Mouse (Mus musculus) MEL (cell line): ENCODE results near the gene Tbca. TPM values are rescaled to one million over a fixed set of nuclear protein-coding genes. Genes with fewer than 3 reads are reported as not detected.

Experiments used
- DNase-seq: peaks from one replicate; pipeline ENCODE4 v3.0.0; 2011; ENCODE audit warnings: low read depth, low spot score
- H3K27ac ChIP-seq: 2 replicates; pipeline ENCODE4 v1.5.1; 2012; ENCODE audit warnings: low read depth, mild to moderate bottlenecking, control low read depth, low read length, moderate library complexity; ENCODE audit not compliant: control insufficient read depth
- H3K27me3 ChIP-seq, 2 experiments: fragments of 150-350 bp in 1 of 2; sonication (generic) in 1 of 2; 2 replicates each; pipeline ENCODE4 v1.6.1; 2012; ENCODE audit warnings: low read length in 2 of 2, mild to moderate bottlenecking in 2 of 2, improper control_type of control experiment in 1 of 2, moderate library complexity in 1 of 2; ENCODE audit not compliant: insufficient read depth in 2 of 2, control insufficient read depth in 1 of 2
- H3K36me3 ChIP-seq, 2 experiments: 2 replicates each; pipeline ENCODE4 v1.6.1; 2012 to 2014; ENCODE audit warnings: low read length in 2 of 2, improper control_type of control experiment in 1 of 2, inconsistent platforms in 1 of 2, mild to moderate bottlenecking in 1 of 2; ENCODE audit not compliant: insufficient read depth in 2 of 2, control insufficient read depth in 1 of 2
- H3K4me1 ChIP-seq, 2 experiments: fragments of 150-350 bp in 1 of 2; sonication (generic) in 1 of 2; 2 replicates each; pipeline ENCODE4 v1.6.1; 2012; ENCODE audit warnings: low read length in 2 of 2, improper control_type of control experiment in 1 of 2, mild to moderate bottlenecking in 1 of 2; ENCODE audit not compliant: insufficient read depth in 2 of 2, control insufficient read depth in 1 of 2
- H3K4me3 ChIP-seq, 2 experiments: fragments of 150-350 bp in 1 of 2; sonication (generic) in 1 of 2; 2 replicates each; pipeline ENCODE4 v1.5.1; 2012; ENCODE audit warnings: low read depth in 2 of 2, low read length in 2 of 2, mild to moderate bottlenecking in 2 of 2, moderate library complexity in 2 of 2, control low read depth in 1 of 2, improper control_type of control experiment in 1 of 2; ENCODE audit not compliant: control insufficient read depth in 1 of 2, insufficient read depth in 1 of 2
- H3K79me2 ChIP-seq: 2 replicates; pipeline ENCODE4 v1.6.1; 2012; ENCODE audit warnings: mild to moderate bottlenecking, low read length, moderate library complexity; ENCODE audit not compliant: control insufficient read depth, poor library complexity, insufficient read depth
- H3K9ac ChIP-seq: 2 replicates; pipeline ENCODE4 v1.6.1; 2012; ENCODE audit warnings: low read depth, mild to moderate bottlenecking, control low read depth, low read length, moderate library complexity; ENCODE audit not compliant: control insufficient read depth, poor library complexity, severe bottlenecking
- H3K9me3 ChIP-seq: fragments of 150-350 bp; sonication (generic); replicated peaks from 2 replicates; pipeline ENCODE4 v1.6.1; 2012; ENCODE audit warnings: mild to moderate bottlenecking, low read length, improper control_type of control experiment, moderate library complexity; ENCODE audit not compliant: insufficient read depth
- BHLHE40 ChIP-seq: IDR thresholded peaks from 2 replicates; pipeline ENCODE4 v1.6.1; 2012; ENCODE audit warnings: low read depth, mild to moderate bottlenecking, inconsistent platforms, low read length, improper control_type of control experiment, borderline replicate concordance
- CHD1 ChIP-seq: IDR thresholded peaks from 2 replicates; pipeline ENCODE4 v1.6.1; 2012; ENCODE audit warnings: low read depth, mild to moderate bottlenecking, inconsistent platforms, low read length, improper control_type of control experiment
- CTCF ChIP-seq, 3 experiments: IDR thresholded peaks in 2 of 3; conservative IDR thresholded peaks in 1 of 3; 2 replicates each; pipeline ENCODE4 v1.5.1; 2011 to 2012; ENCODE audit warnings: low read length in 3 of 3, low read depth in 2 of 3, mild to moderate bottlenecking in 2 of 3, improper control_type of control experiment in 1 of 3, inconsistent platforms in 1 of 3, mixed read lengths in 1 of 3, moderate library complexity in 1 of 3; ENCODE audit not compliant: control insufficient read depth in 1 of 3, insufficient read depth in 1 of 3, poor library complexity in 1 of 3, severe bottlenecking in 1 of 3
- ELF1 ChIP-seq: IDR thresholded peaks from 2 replicates; pipeline ENCODE4 v1.6.1; 2014; ENCODE audit warnings: low read depth, mild to moderate bottlenecking, inconsistent platforms, low read length, improper control_type of control experiment, moderate library complexity
- EP300 ChIP-seq, 2 experiments: IDR thresholded peaks; 2 replicates each; pipeline ENCODE4 v1.6.1; 2011; ENCODE audit warnings: improper control_type of control experiment in 2 of 2, low read length in 2 of 2, low read depth in 1 of 2, mild to moderate bottlenecking in 1 of 2
- ETS1 ChIP-seq: IDR thresholded peaks from 2 replicates; pipeline ENCODE4 v1.6.1; 2012; ENCODE audit warnings: low read depth, mild to moderate bottlenecking, inconsistent platforms, low read length, improper control_type of control experiment, moderate library complexity
- GABPA ChIP-seq: IDR thresholded peaks from 2 replicates; pipeline ENCODE4 v1.6.1; 2012; ENCODE audit warnings: low read depth, mild to moderate bottlenecking, inconsistent platforms, low read length, improper control_type of control experiment, moderate library complexity
- GATA1 ChIP-seq: IDR thresholded peaks from 2 replicates; pipeline ENCODE4 v1.6.1; 2011; ENCODE audit warnings: low read depth, low read length, improper control_type of control experiment
- HCFC1 ChIP-seq: IDR thresholded peaks from 2 replicates; pipeline ENCODE4 v1.6.1; 2012; ENCODE audit warnings: low read depth, mild to moderate bottlenecking, inconsistent platforms, low read length, improper control_type of control experiment, moderate library complexity
- KAT2A ChIP-seq: conservative IDR thresholded peaks from 2 replicates; pipeline ENCODE4 v1.6.1; 2012; ENCODE audit warnings: low read depth, low read length, improper control_type of control experiment, inconsistent platforms
- MAX ChIP-seq: IDR thresholded peaks from 2 replicates; pipeline ENCODE4 v1.6.1; 2011; ENCODE audit warnings: low read length, improper control_type of control experiment
- MAZ ChIP-seq: IDR thresholded peaks from 2 replicates; pipeline ENCODE4 v1.6.1; 2012; ENCODE audit warnings: low read depth, mild to moderate bottlenecking, inconsistent platforms, low read length, improper control_type of control experiment
- MEF2A ChIP-seq: IDR thresholded peaks from 2 replicates; pipeline ENCODE4 v1.6.1; 2014; ENCODE audit warnings: low read depth, mild to moderate bottlenecking, inconsistent platforms, low read length, improper control_type of control experiment; ENCODE audit not compliant: poor library complexity, insufficient replicate concordance, severe bottlenecking; ENCODE audit errors: extremely low read depth
- MXI1 ChIP-seq: IDR thresholded peaks from 2 replicates; pipeline ENCODE4 v1.6.1; 2011; ENCODE audit warnings: mild to moderate bottlenecking, low read depth, low read length, improper control_type of control experiment
- MYB ChIP-seq: IDR thresholded peaks from 2 replicates; pipeline ENCODE4 v1.6.1; 2011; ENCODE audit warnings: mild to moderate bottlenecking, low read depth, low read length, improper control_type of control experiment
- MYC ChIP-seq: IDR thresholded peaks from 2 replicates; pipeline ENCODE4 v1.6.1; 2011; ENCODE audit warnings: low read depth, mild to moderate bottlenecking, low read length, improper control_type of control experiment, moderate library complexity
- NRF1 ChIP-seq: IDR thresholded peaks from 2 replicates; pipeline ENCODE4 v1.6.1; 2014; ENCODE audit warnings: low read depth, mild to moderate bottlenecking, inconsistent platforms, low read length, improper control_type of control experiment, moderate library complexity; ENCODE audit not compliant: poor library complexity, insufficient read depth, severe bottlenecking
- POLR2A ChIP-seq, 2 experiments: IDR thresholded peaks; 2 replicates each; pipeline ENCODE4 v1.6.1; 2011 to 2012; ENCODE audit warnings: low read length in 2 of 2, mild to moderate bottlenecking in 2 of 2, control low read depth in 1 of 2, improper control_type of control experiment in 1 of 2, low read depth in 1 of 2, moderate library complexity in 1 of 2; ENCODE audit not compliant: control insufficient read depth in 1 of 2, insufficient read depth in 1 of 2, poor library complexity in 1 of 2
- RCOR1 ChIP-seq: IDR thresholded peaks from 2 replicates; pipeline ENCODE4 v1.6.1; 2012; ENCODE audit warnings: low read depth, mild to moderate bottlenecking, inconsistent platforms, low read length, improper control_type of control experiment
- TBP ChIP-seq: IDR thresholded peaks from 2 replicates; pipeline ENCODE4 v1.8.0; 2011; ENCODE audit warnings: low read depth, low read length, improper control_type of control experiment
- TCF12 ChIP-seq: IDR thresholded peaks from 2 replicates; pipeline ENCODE4 v1.6.1; 2014; ENCODE audit warnings: low read depth, mild to moderate bottlenecking, inconsistent platforms, low read length, improper control_type of control experiment, moderate library complexity
- UBTF ChIP-seq: IDR thresholded peaks from 2 replicates; pipeline ENCODE4 v1.6.1; 2012; ENCODE audit warnings: low read depth, mild to moderate bottlenecking, inconsistent platforms, low read length, improper control_type of control experiment, moderate library complexity, borderline replicate concordance; ENCODE audit not compliant: insufficient read depth
- USF1 ChIP-seq: IDR thresholded peaks from 2 replicates; pipeline ENCODE4 v1.6.1; 2014; ENCODE audit warnings: low read depth, mild to moderate bottlenecking, inconsistent platforms, low read length, improper control_type of control experiment, moderate library complexity
- USF2 ChIP-seq, 2 experiments: IDR thresholded peaks; 2 replicates each; pipeline ENCODE4 v1.6.1; 2011 to 2012; ENCODE audit warnings: improper control_type of control experiment in 2 of 2, low read length in 2 of 2, borderline replicate concordance in 1 of 2, inconsistent platforms in 1 of 2, low read depth in 1 of 2, mild to moderate bottlenecking in 1 of 2; ENCODE audit not compliant: insufficient read depth in 1 of 2
- ZNF384 ChIP-seq: IDR thresholded peaks from 2 replicates; pipeline ENCODE4 v1.6.1; 2012; ENCODE audit warnings: low read depth, mild to moderate bottlenecking, inconsistent platforms, low read length, improper control_type of control experiment
- polyA plus RNA-seq, 2 experiments: library from polyadenylated mRNA; stranded (reverse) in 1 of 2; unstranded in 1 of 2; fragments of >175 nt in 1 of 2; fragments of >200 nt in 1 of 2; gene quantifications; 2 replicates each; pipeline versions ENCODE4 v1.2.1 to v1.2.4; 2012; ENCODE audit warnings: low replicate concordance in 2 of 2, low read depth in 1 of 2; ENCODE audit not compliant: insufficient read length in 2 of 2, insufficient read depth in 1 of 2, missing spikeins in 1 of 2
- total RNA-seq: library from RNA; depleted of rRNA; stranded (reverse); fragments of 300-350 nt; gene quantifications from 2 replicates; pipeline ENCODE4 v1.2.3, GENCODE M21; 2012

Tbca gene
- total and polyA plus RNA-seq, 3 experiments = 155 to 263 TPM; not detected in 1

GRCm38 (mm10) chr13:94786866-94787265 is 1.8 kb upstream of the Tbca start:
- H3K9ac ChIP-seq = no peak overlapping the region
- H3K27ac ChIP-seq = no peak overlapping the region
- peaks cover 22% of the 10 kb centered on the region for H3K79me2 ChIP-seq
- no peaks in the 10 kb centered on the region for H3K9me3 ChIP-seq
- peaks cover 0 to 11% of the 10 kb centered on the region in 2 experiments; a peak in 3 of 4 replicates for H3K4me1 ChIP-seq
- DNase-seq = no peak
- H3K4me3 ChIP-seq = no peak overlapping the region
- peaks cover 0 to 10% of the 10 kb centered on the region in 2 experiments; a peak in 1 of 4 replicates for H3K36me3 ChIP-seq
- TF ChIP-seq HCFC1 (no peak), TCF12 (no peak), USF1 (no peak), CTCF (IDR thresholded peaks at IDR 0.05 in 2 of 3, conservative IDR thresholded peaks at IDR 0.05 in 1 of 3; ENCODE audit: control insufficient read depth in 1 of 3, insufficient read depth in 1 of 3, low read depth in 2 of 3, low read length in 3 of 3, poor library complexity in 1 of 3, severe bottlenecking in 1 of 3) (no peak), MYC (no peak), TBP (no peak), ZNF384 (no peak)
- H3K27me3 ChIP-seq = no peaks in the 10 kb centered on the region; a peak in 1 of 4 replicates

GRCm38 (mm10) chr13:94794689-94795088 is 6.0 kb downstream of the Tbca start:
- no peaks in the 10 kb centered on the region for H3K9me3 ChIP-seq
- no peak overlapping the region for H3K9ac ChIP-seq
- no peak overlapping the region for H3K4me3 ChIP-seq
- H3K79me2 ChIP-seq = peaks cover 58% of the 10 kb centered on the region
- peaks cover 0 to 17% of the 10 kb centered on the region in 2 experiments for H3K4me1 ChIP-seq
- H3K27ac ChIP-seq = no peak overlapping the region
- no peak for TF ChIP-seq CHD1
- no peak for TF ChIP-seq MEF2A
- no peak for TF ChIP-seq ELF1
- no peak for TF ChIP-seq POLR2A (IDR thresholded peaks at IDR 0.05; ENCODE audit: control insufficient read depth in 1 of 2, insufficient read depth in 1 of 2, low read depth in 1 of 2, low read length in 2 of 2, poor library complexity in 1 of 2)
- TF ChIP-seq MAX = no peak
- no peak for TF ChIP-seq ETS1
- no peak for TF ChIP-seq RCOR1
- TF ChIP-seq USF1 = no peak
- TF ChIP-seq, all 39 proteins: peak for 0
- Histone ChIP-seq H3K27me3 (no peaks in the 10 kb centered on the region), H3K36me3 (peaks cover 0 to 20% of the 10 kb centered on the region in 2 experiments; a peak in 3 of 4 replicates)
- peak; percentile 12 for DNase-seq

GRCm38 (mm10) chr13:94803480-94804057 is 14.9 kb downstream of the Tbca start:
- no peak overlapping the region for H3K4me3 ChIP-seq
- no peak overlapping the region for H3K9ac ChIP-seq
- H3K27ac ChIP-seq = no peak overlapping the region
- H3K79me2 ChIP-seq = peaks cover 18% of the 10 kb centered on the region
- DNase-seq = no peak
- peaks cover 0 to 1% of the 10 kb centered on the region in 2 experiments; a peak in 3 of 4 replicates for H3K36me3 ChIP-seq
- H3K4me1 ChIP-seq = no peaks in the 10 kb centered on the region
- H3K9me3 ChIP-seq = no peaks in the 10 kb centered on the region
- no peaks in the 10 kb centered on the region for H3K27me3 ChIP-seq
- no peak for TF ChIP-seq BHLHE40
- TF ChIP-seq NRF1 = no peak
- TF ChIP-seq MYB = no peak
- TF ChIP-seq KAT2A = no peak
- no peak for TF ChIP-seq MXI1
- no peak for TF ChIP-seq CTCF (IDR thresholded peaks at IDR 0.05 in 2 of 3, conservative IDR thresholded peaks at IDR 0.05 in 1 of 3; ENCODE audit: control insufficient read depth in 1 of 3, insufficient read depth in 1 of 3, low read depth in 2 of 3, low read length in 3 of 3, poor library complexity in 1 of 3, severe bottlenecking in 1 of 3)
- no peak for TF ChIP-seq GABPA
- TF ChIP-seq USF2 (IDR thresholded peaks at IDR 0.05; ENCODE audit: borderline replicate concordance in 1 of 2, insufficient read depth in 1 of 2, low read depth in 1 of 2, low read length in 2 of 2) = no peak
- no peak for TF ChIP-seq MAZ
- TF ChIP-seq EP300 (IDR thresholded peaks at IDR 0.05; ENCODE audit: low read depth in 1 of 2, low read length in 2 of 2) = no peak
- no peak for TF ChIP-seq UBTF
- TF ChIP-seq GATA1 = no peak
